Mouse (Mus musculus) forebrain, embryonic 11.5 days (tissue): ENCODE measurements at regions not wholly inside any gene's neighbourhood (a gene's known extent, or its start where the extent isn't known, plus 50 kb on each side); places are given as distances from the start of the nearest gene placed in this dataset.

ENCODE experiments used
- ATAC-seq: fragments of 200-750 bp; cut with Nextera tagmentation; replicated peaks from 2 replicates; pipeline ENCODE4 v1.8.0; 2017; ENCODE audit warnings: moderate TSS enrichment; ENCODE audit not compliant: low FRiP score
- DNase-seq: peaks from one replicate; pipeline ENCODE4 v3.0.0-alpha.2; 2017; ENCODE audit warnings: low spot score
- H3K27ac ChIP-seq: fragments of 300-500 bp; sonication (generic); 2 replicates; pipeline ENCODE4 v1.5.1; 2014; ENCODE audit warnings: low read depth, low read length
- H3K27me3 ChIP-seq: fragments of 300-500 bp; sonication (generic); 2 replicates; pipeline ENCODE4 v1.6.1; 2014; ENCODE audit warnings: mild to moderate bottlenecking, low read length, mixed read lengths; ENCODE audit not compliant: control insufficient read depth, insufficient read depth
- H3K36me3 ChIP-seq: fragments of 300-500 bp; sonication (generic); 2 replicates; pipeline ENCODE4 v1.6.1; 2014; ENCODE audit warnings: mild to moderate bottlenecking, low read length, moderate library complexity, mixed read lengths; ENCODE audit not compliant: control insufficient read depth, insufficient read depth
- H3K4me1 ChIP-seq: fragments of 300-500 bp; sonication (generic); replicated peaks from 2 replicates; pipeline ENCODE4 v1.6.1; 2014; ENCODE audit warnings: low read length, mixed read lengths; ENCODE audit not compliant: control insufficient read depth, insufficient read depth
- H3K4me2 ChIP-seq: fragments of 300-500 bp; sonication (generic); 2 replicates; pipeline ENCODE4 v1.6.1; 2014; ENCODE audit warnings: low read depth, mild to moderate bottlenecking, low read length, moderate library complexity, mixed read lengths; ENCODE audit not compliant: severe bottlenecking
- H3K4me3 ChIP-seq: fragments of 300-500 bp; sonication (generic); 2 replicates; pipeline ENCODE4 v1.5.1; 2014; ENCODE audit warnings: low read depth, low read length
- H3K9ac ChIP-seq: fragments of 300-500 bp; sonication (generic); 2 replicates; pipeline ENCODE4 v1.6.1; 2014; ENCODE audit warnings: low read length
- H3K9me3 ChIP-seq: fragments of 300-500 bp; sonication (generic); 2 replicates; pipeline ENCODE4 v1.6.1; 2016; ENCODE audit warnings: low read length, mixed read lengths; ENCODE audit not compliant: control insufficient read depth
- WGBS: fragments of 180-500 bp; shearing (Covaris S2); extraction: QIAGEN DNeasy Blood & Tissue Kit; methylation state at CpG from one replicate; pipeline ENCODE4 v1.1.7; 2014; 5-methylcytosine and 5-hydroxymethylcytosine counted together

- WGBS = 87% methylated on average over 5 of the region's 5 CpGs
- Histone ChIP-seq H3K4me3 (no peak overlapping the region), H3K9ac (no peak overlapping the region), H3K4me1 (no peaks in the 10 kb centered on the region), H3K27ac (no peak overlapping the region), H3K4me2 (no peak overlapping the region), H3K36me3 (no peaks in the 10 kb centered on the region), H3K9me3 (no peaks in the 10 kb centered on the region), H3K27me3 (no peaks in the 10 kb centered on the region)
- no peak for DNase-seq
- no peak for ATAC-seq
Measured at GRCm38 (mm10) chr15:21836110-21836509, 712.7 kb upstream of the Cdh18 start.

- WGBS = 77% methylated on average over 7 of the region's 7 CpGs
- DNase-seq (no peak), ATAC-seq (no peak)
Measured at GRCm38 (mm10) chr15:21858540-21858939, 690.3 kb upstream of the Cdh18 start.

GRCm38 (mm10) chr15:21885181-21885580 lies 663.6 kb upstream of the Cdh18 start:
- ATAC-seq = peak; percentile 83
- Histone ChIP-seq H3K27ac (no peak overlapping the region), H3K4me1 (no peaks in the 10 kb centered on the region), H3K27me3 (no peaks in the 10 kb centered on the region), H3K4me2 (no peak overlapping the region), H3K9ac (no peak overlapping the region), H3K36me3 (no peaks in the 10 kb centered on the region), H3K9me3 (no peaks in the 10 kb centered on the region), H3K4me3 (no peak overlapping the region)
- peak; percentile 75 for DNase-seq
- 33% methylated on average over 2 of the region's 2 CpGs for WGBS

More at GRCm38 (mm10) chr15:21858540-21858939, 690.3 kb upstream of the Cdh18 start:
- no peak overlapping the region for H3K4me2 ChIP-seq
- no peak overlapping the region for H3K4me3 ChIP-seq
- no peak overlapping the region for H3K9ac ChIP-seq
- no peaks in the 10 kb centered on the region for H3K36me3 ChIP-seq
- H3K27me3 ChIP-seq = no peaks in the 10 kb centered on the region
- H3K27ac ChIP-seq = no peak overlapping the region
- H3K4me1 ChIP-seq = no peaks in the 10 kb centered on the region
- H3K9me3 ChIP-seq = no peaks in the 10 kb centered on the region
